Mouse (Mus musculus) kidney, adult 2 months (tissue): ENCODE results near the gene Copz1. TPM values are rescaled to one million over a fixed set of nuclear protein-coding genes. Genes with fewer than 3 reads are reported as not detected.

Experiments used
- DNase-seq: peaks from one replicate; pipeline ENCODE4 v3.0.0; 2021
- H3K27ac ChIP-seq: fragments of 200-500 bp; 2 replicates; pipeline ENCODE4 v1.5.1; 2012; ENCODE audit warnings: low read depth, low read length, control low read depth, inconsistent platforms; ENCODE audit not compliant: insufficient read depth
- H3K27me3 ChIP-seq: fragments of 200-500 bp; replicated peaks from 2 replicates; pipeline ENCODE4 v1.6.1; 2012; ENCODE audit warnings: mild to moderate bottlenecking, moderate library complexity, low read length, inconsistent platforms; ENCODE audit not compliant: control insufficient read depth, insufficient read depth
- H3K36me3 ChIP-seq: fragments of 200-500 bp; 2 replicates; pipeline ENCODE4 v1.6.1; 2012; ENCODE audit warnings: mild to moderate bottlenecking, moderate library complexity, low read length, inconsistent platforms; ENCODE audit not compliant: control insufficient read depth, insufficient read depth
- H3K4me1 ChIP-seq: fragments of 200-500 bp; 2 replicates; pipeline ENCODE4 v1.6.1; 2011; ENCODE audit warnings: low read length; ENCODE audit not compliant: control insufficient read depth, insufficient read depth
- H3K4me3 ChIP-seq: fragments of 200-500 bp; 2 replicates; pipeline ENCODE4 v1.5.1; 2011; ENCODE audit warnings: mild to moderate bottlenecking, low read depth, low read length, control low read depth; ENCODE audit not compliant: insufficient read depth
- CTCF ChIP-seq: fragments of 200-500 bp; conservative IDR thresholded peaks from 2 replicates; pipeline ENCODE4 v1.5.1; 2011; ENCODE audit warnings: low read depth, mild to moderate bottlenecking, control low read depth, low read length, moderate library complexity, mixed read lengths; ENCODE audit not compliant: insufficient read depth, insufficient read length
- POLR2A ChIP-seq: fragments of 200-500 bp; IDR thresholded peaks from one replicate; pipeline ENCODE4 v1.6.1; 2011; ENCODE audit warnings: low read depth, low read length, control low read depth
- WGBS: fragments of 180-500 bp; shearing (Covaris S2); methylation state at CpG from one replicate; pipeline ENCODE4 v1.1.7; 2018; 5-methylcytosine and 5-hydroxymethylcytosine counted together
- polyA plus RNA-seq: library from polyadenylated mRNA; depleted of rRNA; stranded (reverse); fragments of >200 nt; gene quantifications from 2 replicates; pipeline ENCODE4 v1.2.3, GENCODE M21; 2012

Gene Copz1
- polyA plus RNA-seq, 1 experiment: 138 TPM

DNA sequence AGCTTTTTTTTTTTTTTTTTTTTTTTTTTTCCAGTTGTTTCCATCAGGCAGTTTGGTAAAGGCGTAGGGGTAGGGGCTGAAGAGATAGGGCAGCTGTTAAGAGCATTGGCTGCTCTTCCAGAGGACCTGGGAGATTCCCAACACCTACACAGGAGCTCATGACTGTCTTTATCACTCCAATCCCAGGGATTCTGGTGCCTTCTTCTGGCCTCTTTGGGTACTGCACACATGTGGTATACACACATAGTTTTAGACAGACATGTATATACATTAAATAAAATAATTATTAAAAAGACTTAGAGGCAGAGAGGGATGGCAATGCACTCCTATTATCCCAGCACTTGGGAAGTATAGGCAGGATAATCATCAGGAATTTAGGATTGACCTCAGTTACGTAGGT is 20.9 kb downstream of the Copz1 start:
- no peaks in the 10 kb centered on the region for H3K27me3 ChIP-seq
- no peak for DNase-seq
- H3K27ac ChIP-seq: no peak overlapping the region
- WGBS: 97% methylated on average over 2 of the region's 2 CpGs
- H3K4me3 ChIP-seq: no peak overlapping the region
- H3K36me3 ChIP-seq: no peaks in the 10 kb centered on the region
- H3K4me1 ChIP-seq: peaks cover 4% of the 10 kb centered on the region
- no peak for TF ChIP-seq CTCF
- TF ChIP-seq POLR2A: no peak

DNA sequence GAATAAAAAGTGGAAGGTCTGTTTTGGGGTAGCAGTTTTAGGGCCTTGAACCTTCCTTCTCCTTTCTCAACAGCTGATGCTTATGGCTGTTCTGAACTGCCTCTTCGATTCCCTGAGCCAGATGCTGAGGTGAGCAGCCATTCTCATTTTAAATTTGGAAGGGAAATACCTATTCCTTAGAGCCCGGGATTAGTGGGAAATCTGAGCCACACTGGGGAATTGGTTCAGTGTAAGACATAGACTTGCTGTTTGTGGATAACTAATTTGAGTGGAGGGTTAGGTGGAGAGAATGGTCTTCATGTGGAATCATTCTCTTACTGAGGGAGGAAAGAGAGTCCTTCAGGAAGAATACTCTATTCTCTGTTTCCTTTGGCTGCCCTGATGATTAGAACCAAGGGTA is 22.1 kb downstream of the Copz1 start:
- 77% methylated on average over 2 of the region's 2 CpGs for WGBS
- TF ChIP-seq CTCF (no peak), POLR2A (no peak)
- peaks cover 4% of the 10 kb centered on the region for H3K4me1 ChIP-seq
- DNase-seq: no peak
- H3K27me3 ChIP-seq: no peaks in the 10 kb centered on the region
- no peak overlapping the region for H3K4me3 ChIP-seq
- H3K27ac ChIP-seq: no peak overlapping the region
- H3K36me3 ChIP-seq: no peaks in the 10 kb centered on the region

DNA sequence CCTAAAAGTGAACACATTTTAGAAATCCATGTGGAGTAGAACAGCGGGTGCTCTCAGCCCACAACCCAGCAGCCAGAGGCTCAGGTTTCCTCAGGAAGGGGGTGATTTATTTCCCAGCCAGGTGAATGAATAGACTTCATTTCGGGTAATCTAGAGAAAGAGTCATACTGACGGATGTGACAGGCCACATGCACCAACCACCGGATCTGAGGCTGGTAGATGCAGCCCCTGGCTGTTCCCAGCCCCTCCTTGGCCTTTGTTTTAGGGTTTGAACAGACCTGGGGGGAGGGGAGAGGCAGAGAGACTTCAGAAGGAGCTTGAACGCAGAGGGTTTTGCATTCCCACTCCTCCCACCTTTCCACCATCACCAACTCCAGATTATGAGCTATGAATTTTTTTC is 23.3 kb downstream of the Copz1 start:
- no peak for DNase-seq
- peaks cover 4% of the 10 kb centered on the region; the same call in 1 of the 2 replicates for H3K4me1 ChIP-seq
- no peaks in the 10 kb centered on the region for H3K36me3 ChIP-seq
- TF ChIP-seq CTCF (no peak), POLR2A (no peak)
- no peaks in the 10 kb centered on the region for H3K27me3 ChIP-seq
- WGBS: 50% methylated on average over 5 of the region's 5 CpGs
- no peak overlapping the region for H3K4me3 ChIP-seq
- H3K27ac ChIP-seq: no peak overlapping the region

DNA sequence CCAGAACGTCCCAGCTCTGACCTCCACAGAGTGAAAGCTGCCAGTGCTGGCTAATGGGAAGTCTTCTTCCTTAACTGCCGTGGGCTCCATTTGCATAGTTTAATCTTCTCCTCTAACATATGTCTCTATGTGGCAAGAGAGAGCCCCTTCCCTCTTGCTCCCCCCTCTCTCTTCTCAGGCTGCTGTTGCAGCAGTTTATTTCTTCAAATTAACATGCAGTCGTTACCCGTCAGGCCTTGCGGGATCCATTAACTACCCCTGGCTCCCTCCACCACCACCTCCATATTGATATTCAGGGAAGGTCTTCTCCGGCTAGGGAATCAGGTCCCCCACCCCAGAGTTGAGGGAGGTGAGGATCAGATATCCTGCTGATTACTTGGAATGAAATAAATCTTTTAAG is 24.8 kb downstream of the Copz1 start:
- no peak overlapping the region for H3K27ac ChIP-seq
- TF ChIP-seq POLR2A (no peak), CTCF (no peak)

DNA sequence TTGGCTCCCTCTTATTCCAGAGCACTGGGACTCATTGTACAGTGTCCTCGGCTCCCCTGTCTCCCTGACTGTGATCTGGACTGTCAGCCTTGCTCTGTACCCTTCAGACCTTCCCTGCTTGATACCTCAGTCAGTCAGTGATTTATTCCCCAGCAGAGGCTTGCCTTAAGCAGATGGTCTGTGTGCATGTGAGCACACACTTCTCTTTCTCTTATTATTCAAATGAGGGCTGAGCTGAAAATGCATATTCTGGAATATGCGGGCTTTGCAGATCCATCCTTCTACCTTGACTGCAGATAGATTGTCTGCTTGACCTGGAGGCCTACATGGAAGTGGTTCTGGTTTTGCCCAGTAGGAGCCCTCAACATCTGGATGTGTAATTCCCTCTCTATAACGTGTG is 25.5 kb downstream of the Copz1 start:
- H3K36me3 ChIP-seq: no peaks in the 10 kb centered on the region
- H3K27ac ChIP-seq: no peak overlapping the region
- DNase-seq: no peak
- H3K4me3 ChIP-seq: no peak overlapping the region
- peaks cover 4% of the 10 kb centered on the region; the same call in 1 of the 2 replicates for H3K4me1 ChIP-seq
- H3K27me3 ChIP-seq: no peaks in the 10 kb centered on the region
- 87% methylated on average over 3 of the region's 3 CpGs for WGBS
- TF ChIP-seq POLR2A (no peak), CTCF (no peak)

More for the DNA sequence above, 24.8 kb downstream of the Copz1 start:
- Histone ChIP-seq H3K4me1 (peaks cover 4% of the 10 kb centered on the region; the same call in 1 of the 2 replicates), H3K27me3 (no peaks in the 10 kb centered on the region), H3K36me3 (no peaks in the 10 kb centered on the region), H3K4me3 (no peak overlapping the region)
- 80% methylated on average over 6 of the region's 6 CpGs for WGBS
- DNase-seq: no peak

DNA sequence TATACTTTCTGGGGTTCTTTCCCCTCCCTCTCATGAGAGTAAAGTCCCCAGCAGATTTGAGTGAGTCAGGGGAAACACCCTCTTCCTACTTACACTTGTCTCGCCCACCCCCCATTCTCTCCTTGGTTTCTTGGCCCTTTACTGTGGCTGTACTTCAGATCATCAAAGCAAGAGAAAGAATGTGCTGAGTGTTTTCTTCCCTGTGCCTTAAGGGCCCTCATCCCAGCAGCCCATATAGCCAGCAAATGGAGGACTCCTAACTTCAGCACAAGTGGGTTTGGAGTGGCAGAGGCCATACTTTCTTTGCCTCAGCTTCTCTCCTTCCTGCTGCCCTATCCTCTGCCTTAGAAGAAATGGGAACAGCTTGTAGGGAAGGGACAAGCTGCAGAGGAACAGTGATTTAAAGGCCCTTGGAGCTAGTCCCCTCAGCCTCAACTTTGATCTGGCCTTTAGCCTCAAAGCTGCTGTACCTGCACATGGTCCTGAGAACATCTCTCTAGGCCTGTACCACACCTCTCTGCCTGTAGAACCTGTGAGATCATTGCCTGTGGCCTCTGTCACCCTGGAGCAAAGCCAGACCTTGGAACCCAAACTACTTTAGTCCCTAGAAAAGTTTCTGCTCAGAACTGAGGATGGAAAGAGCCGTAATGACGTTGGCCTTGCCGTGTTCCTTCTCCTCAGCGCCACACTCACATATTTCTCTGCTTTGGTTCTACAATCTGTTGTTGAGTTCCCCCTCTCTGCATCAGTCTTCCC is 26.5 kb downstream of the Copz1 start:
- DNase-seq: no peak
- no peak overlapping the region for H3K27ac ChIP-seq
- H3K36me3 ChIP-seq: no peaks in the 10 kb centered on the region
- TF ChIP-seq POLR2A (no peak), CTCF (no peak)
- H3K4me1 ChIP-seq: peaks cover 7% of the 10 kb centered on the region
- no peaks in the 10 kb centered on the region for H3K27me3 ChIP-seq
- WGBS: 79% methylated on average over 5 of the region's 5 CpGs
- no peak overlapping the region for H3K4me3 ChIP-seq

DNA sequence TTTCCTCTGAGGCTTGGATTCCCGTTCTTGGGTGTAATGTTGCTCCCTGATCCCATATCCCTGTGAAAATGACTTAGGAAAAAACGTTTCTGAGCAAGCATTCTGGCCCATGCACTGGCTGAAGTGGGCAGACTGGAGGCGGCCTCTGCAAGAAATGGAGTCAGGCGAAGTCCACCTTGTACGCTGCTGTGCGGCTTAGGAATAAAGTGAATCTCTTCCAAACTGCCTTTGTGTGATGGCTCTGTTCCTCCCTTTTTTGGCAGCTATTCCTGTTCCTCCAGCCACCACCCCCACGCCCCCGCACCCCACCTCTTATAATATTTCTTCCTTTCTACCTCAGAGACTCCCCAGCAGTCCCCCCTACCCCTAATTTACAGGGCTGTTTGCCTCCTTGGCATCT is 27.1 kb downstream of the Copz1 start:
- Histone ChIP-seq H3K27ac (no peak overlapping the region), H3K27me3 (no peaks in the 10 kb centered on the region)
- TF ChIP-seq CTCF (no peak), POLR2A (no peak)

More for the DNA sequence above, 27.1 kb downstream of the Copz1 start:
- DNase-seq: no peak
- WGBS: 74% methylated on average over 8 of the region's 8 CpGs
- Histone ChIP-seq H3K4me3 (no peak overlapping the region), H3K4me1 (peaks cover 13% of the 10 kb centered on the region), H3K36me3 (no peaks in the 10 kb centered on the region)
